Mouse (Mus musculus) adrenal gland, postnatal 10 days (tissue): ENCODE data around the gene Higd1c. TPM values are rescaled to one million over a fixed set of nuclear protein-coding genes. Genes with fewer than 3 reads are reported as not detected.
"Not testable (repeated sequence)": the region's sequence is repeated elsewhere in the genome, so short reads cannot be mapped to it uniquely, and the experiment has no call there.

Source experiments
- DNase-seq: peaks from one replicate; pipeline ENCODE4 v3.0.0; 2021; ENCODE audit warnings: mixed read lengths
- total RNA-seq, 2 experiments: library from RNA; stranded (reverse); gene quantifications; 2 replicates each; pipeline ENCODE4 v1.2.3; 2021

Gene Higd1c
- total RNA-seq, 2 experiments from 2014 or later = 0.70 TPM; not detected in 1

- DNase-seq = no peak
Measured at GRCm38 (mm10) chr15:100355876-100356275, 8.5 kb upstream of the Higd1c start.

GRCm38 (mm10) chr15:100365967-100366366, 1.6 kb downstream of the Higd1c start:
- DNase-seq = not testable (repeated sequence)

- no peak for DNase-seq
Measured at GRCm38 (mm10) chr15:100367119-100367518, 2.8 kb downstream of the Higd1c start.

- DNase-seq = peak; percentile 74
Measured at GRCm38 (mm10) chr15:100375066-100375465, 10.7 kb downstream of the Higd1c start.

DNA sequence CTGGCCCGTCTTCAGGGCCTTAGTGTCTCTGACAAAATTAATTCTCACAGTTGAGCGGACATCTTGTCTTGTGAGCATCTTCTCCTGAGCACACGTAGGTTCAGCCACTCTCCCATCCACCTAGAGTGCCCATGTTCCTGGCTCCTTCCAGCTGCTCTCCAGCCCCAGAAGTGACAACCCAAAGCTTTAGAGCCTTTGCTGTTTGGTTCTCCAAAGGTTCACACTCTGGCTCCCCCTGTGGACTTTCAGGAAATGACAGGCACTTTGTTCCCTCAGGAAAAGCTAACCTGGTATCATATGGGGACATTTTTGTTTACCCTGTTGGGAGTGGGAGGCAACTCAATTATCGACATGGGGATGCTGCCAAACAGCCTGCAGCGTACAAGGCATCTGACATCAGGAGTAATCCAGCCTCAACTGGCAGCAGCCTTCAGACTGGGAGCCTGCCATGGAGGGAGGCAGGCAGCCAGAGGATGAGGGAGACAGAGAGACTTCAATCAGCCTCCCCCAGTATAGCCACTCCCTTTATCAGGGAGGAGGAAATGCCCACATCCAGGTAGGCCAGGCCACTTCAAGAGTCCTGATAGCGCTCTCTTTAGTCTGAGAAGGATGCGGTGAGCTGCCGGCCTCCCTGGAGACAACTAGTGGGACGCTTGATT, 13.6 kb downstream of the Higd1c start:
- DNase-seq = not testable (repeated sequence)

GRCm38 (mm10) chr15:100379658-100380057, 15.3 kb downstream of the Higd1c start:
- no peak for DNase-seq

DNA sequence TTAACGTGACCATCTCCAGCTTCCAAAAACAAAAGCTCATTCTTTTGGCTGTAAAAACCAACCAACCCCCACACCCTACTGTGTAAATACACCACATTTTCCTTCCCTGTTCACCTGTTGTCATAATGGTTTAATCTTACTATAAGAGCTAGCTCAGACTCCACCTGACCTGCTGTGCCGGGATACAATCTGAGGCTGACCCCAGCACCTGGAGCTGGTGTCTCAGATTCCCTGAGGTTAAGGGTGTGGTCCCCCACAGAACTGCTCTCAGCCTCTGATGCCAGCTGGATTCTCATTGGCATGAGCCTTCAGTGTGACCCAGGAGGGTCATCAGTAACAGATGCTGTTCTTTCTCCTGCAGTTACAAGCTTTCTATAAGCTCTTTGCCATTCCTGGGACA, 15.8 kb downstream of the Higd1c start:
- DNase-seq = no peak

GRCm38 (mm10) chr15:100385705-100386104, 21.4 kb downstream of the Higd1c start:
- DNase-seq = no peak

DNA sequence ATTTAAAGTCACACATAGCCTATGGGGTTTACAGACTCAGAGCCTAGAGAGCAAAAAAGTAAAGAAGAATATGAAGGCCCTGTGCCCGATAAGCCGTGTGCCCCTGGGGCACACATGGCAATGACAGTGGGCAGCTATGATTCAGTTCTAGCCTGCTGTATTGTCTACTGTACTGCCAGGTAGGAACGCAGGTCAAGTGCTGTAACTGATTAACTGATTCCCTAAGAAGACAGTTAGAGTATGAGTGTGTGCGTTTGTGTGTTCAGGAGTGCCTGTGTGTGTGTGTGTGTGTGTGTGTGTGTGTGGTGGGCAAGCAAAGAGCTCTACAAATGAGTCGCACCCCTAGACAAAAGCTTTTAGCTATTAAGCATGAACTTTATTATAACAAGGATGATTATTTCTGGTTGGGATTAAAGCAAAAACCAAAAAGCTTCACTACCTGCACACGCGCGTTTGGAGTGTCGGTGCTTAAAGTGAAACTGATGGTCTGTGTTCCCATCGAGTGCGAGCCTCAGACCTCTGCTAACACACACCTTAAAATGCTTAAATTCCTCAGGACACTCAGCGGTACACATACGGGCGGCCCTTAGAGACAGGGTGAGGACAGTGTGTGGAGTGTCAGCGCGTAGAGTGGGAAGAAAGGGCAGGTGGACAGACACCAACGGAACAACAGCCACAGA, 23.3 kb downstream of the Higd1c start:
- no peak for DNase-seq

DNA sequence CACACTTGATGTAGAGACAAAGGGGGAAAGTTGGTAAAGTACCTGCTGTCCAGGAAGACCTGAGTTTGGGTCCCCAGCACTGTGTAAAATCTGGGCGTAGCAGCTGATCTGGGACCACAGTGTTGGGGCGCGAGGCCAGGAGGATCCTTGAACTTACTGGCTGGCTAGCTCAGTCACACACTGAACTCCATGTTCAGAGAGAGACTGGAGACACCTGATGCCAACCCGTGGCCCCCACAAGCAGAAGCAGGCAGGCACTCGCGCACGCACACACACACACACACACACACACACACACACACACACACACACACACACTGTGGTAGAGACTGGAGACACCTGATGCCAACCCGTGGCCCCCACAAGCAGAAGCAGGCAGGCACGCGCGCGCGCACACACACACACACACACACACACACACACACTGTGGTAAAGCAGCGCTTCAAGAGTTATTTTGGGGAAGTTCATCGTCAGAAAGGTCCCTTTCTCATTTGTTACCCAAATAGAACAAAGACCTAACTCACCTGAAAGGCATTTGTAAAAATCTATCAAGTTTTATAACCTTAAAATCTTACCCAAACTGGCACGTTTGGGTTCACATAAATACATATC, 24.0 kb downstream of the Higd1c start:
- no peak for DNase-seq

DNA sequence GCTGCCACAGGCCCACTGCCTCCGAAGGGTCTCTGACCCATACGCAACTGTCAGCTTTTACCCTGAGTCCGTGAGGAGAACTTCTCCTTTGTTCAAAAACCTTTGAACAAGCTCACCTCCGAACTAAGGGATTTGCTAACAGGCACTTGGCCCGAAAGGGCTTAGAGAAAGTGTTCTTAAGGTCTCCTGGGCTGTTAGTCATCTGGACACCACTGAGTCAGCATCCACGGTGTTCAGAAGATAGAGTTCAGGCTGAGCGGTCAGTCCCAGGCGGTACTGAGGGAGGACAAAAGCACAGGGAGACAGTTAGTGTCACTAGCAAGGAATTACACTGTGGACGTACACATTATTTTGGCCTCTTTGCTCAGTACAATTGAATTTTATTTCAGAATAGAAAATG, 24.5 kb downstream of the Higd1c start:
- peak; percentile 31 for DNase-seq

DNA sequence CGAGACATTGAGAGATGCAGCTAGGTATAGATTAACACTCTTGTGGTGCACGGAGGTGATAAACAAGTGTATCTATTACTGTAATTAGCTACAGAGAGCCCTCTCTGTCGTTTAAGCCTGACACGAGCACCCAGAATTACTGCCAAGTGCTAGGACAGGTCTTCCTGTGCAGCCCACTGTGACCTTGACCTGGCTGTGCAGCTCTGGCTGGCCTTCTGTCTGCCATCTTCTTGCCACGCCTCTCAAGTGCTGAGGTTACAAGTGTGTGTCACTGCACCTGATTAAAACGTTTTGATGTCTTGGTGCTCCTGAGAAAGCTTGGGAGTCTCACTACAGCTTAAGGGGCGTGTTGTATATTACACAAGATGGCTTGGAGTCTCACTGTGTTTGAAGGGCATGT, 26.7 kb downstream of the Higd1c start:
- DNase-seq = no peak

DNA sequence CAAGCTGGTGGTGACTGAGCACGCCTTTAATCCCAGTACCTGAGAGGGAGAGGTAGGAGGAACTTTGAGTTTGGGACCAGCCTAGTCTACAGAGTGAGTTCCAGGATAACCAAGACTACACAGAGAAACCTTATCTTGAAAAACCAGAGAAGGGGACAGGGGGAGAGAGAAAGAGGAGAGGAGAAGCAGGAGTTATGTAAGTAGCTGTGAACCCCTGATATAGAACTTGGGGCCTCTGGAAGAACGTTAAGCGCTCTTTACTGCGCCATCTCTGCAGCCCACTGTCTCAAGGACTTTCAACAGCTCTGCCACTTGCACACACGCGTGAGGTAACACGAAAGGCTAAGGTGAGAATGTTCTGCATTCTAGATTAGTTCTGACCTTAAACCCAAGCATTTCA, 27.3 kb downstream of the Higd1c start:
- no peak for DNase-seq

GRCm38 (mm10) chr15:100393016-100393415, 28.7 kb downstream of the Higd1c start:
- DNase-seq = no peak

DNA sequence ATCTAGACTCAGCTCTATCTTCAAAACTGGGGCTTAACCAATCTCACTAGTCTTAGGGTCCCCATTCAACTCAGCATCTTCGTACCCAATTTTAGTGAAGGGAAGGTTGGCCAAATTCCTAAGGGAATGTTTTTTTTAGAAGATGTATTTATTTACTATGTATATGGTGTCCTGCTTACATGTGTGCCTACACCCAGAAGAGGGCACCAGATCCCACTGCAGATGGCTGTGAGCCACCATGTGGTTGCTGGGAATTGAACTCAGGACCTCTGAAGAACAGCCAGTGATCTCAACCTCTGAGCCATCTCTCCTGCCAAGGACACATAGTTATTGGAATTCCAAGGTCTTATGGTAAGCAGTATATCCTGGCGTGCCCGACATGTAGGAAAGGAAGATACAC, 31.2 kb downstream of the Higd1c start:
- DNase-seq = no peak

DNA sequence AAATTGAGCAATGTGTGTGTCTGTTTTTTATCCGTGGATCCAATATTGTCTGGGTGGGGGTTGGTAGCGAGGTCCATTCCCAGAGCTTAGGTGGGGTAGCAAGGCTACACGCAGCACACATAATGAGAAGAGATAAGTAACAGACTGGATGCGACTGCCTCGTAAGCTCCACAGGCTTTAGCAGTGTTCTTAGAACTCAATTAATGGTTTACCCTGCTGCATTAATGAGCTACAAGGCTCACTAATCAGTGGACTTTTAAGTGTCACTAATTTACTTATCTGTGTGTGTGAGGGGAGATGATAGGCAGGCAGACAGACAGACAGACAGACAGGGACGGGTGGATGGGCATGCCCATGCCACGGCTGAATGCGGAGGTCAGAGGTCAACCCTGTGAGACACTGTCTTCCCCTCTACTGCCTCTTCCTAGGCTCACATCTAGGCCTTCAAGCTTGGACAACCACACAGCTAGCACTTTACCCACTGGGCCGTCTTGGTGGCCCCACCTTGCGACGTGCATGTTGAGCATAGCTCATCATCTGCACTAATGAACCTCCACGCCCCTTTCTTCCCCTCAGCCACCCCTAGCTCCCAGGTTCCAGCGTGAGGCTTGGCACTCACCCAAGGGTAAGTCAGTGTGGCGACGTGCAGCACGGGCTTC, 36.4 kb downstream of the Higd1c start:
- no peak for DNase-seq

GRCm38 (mm10) chr15:100401811-100402210, 37.5 kb downstream of the Higd1c start:
- DNase-seq = no peak

DNA sequence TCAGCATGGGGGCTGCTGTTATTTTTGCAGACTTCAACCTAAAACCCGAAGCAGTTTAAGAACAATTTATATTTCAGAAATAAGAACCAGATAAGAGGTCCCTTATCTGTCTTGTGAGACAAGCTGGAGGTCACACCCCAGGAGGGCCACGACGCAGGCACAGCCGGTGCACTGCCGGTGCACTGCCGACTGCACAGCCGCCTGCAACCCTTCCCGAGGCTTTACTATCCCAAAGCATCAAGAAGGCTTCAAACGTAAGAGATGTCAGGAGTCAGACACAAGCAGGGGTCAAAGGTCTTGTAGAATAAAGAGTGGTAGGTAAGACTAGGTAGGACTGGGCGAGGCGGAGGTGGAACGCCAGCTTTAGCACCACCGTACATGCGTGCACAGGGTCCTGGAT, 38.0 kb downstream of the Higd1c start:
- no peak for DNase-seq

DNA sequence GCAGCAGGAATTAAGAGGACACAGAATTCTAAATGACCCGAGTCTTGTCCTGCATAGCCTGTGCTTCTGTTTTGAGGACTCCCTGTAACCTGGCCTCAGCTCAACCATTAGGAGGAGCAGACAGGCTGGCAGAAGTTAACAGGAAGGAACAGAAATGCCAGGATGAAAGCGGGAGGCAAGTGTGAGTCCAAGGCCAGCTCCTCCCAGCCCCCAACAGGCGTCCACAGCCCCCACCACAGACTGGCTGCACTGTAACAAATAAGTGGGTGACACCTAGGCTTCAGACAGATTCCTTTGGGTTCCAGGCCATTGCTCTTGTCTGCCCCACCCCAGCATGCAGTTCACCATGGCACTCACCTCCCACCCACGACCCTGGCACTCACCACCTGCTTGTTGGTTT, 38.5 kb downstream of the Higd1c start:
- peak; percentile 55 for DNase-seq

GRCm38 (mm10) chr15:100403318-100404000, 39.1 kb downstream of the Higd1c start:
- peak; percentile 72 for DNase-seq

GRCm38 (mm10) chr15:100406088-100406487, 41.7 kb downstream of the Higd1c start:
- no peak for DNase-seq

GRCm38 (mm10) chr15:100410918-100411672, 46.8 kb downstream of the Higd1c start:
- DNase-seq = peak; percentile 74
